Mouse (Mus musculus): ENCODE measurements around the gene Polr1a.

DNA sequence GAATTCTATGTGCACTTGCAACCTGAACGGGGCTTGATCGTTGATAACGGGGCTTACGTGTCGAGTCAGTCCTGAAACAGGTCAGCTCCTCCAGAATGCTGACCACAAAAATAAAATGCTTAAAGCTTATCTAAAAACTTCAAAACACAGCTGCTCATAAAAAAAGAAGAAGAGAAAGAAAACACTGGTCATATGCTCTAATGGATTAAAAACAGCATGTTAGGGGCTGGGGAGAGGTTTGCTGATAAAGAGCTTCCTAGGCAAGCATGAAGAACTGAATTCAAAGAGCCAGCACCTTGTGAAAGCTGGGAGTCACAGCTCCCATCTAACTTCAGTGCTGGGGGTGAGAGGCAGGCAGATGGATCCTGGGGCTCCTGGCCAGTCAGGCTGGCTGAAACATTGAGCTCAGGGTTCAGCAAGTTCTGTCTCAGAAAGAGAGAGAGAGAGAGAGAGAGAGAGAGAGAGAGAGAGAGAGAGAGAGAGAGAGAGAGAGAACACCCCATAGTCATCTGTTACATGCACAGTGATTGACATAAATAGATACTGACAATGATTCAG lies 92.4 kb downstream of the Polr1a start:
- TF ChIP-seq CTCF (IDR thresholded peaks at IDR 0.05; ENCODE audit: extremely low read depth, insufficient read depth, low read length) = no peak
- no peak for TF ChIP-seq POLR2A (IDR thresholded peaks at IDR 0.05; ENCODE audit: extremely low read depth, insufficient read depth, low read length)

Data from cortical plate, adult 2 months (tissue).